Mouse (Mus musculus) MEL (cell line): ENCODE data around the gene Nlgn1. TPM values are rescaled to one million over a fixed set of nuclear protein-coding genes. Genes with fewer than 3 reads are reported as not detected.

Source experiments
- DNase-seq: peaks from one replicate; pipeline ENCODE4 v3.0.0; 2011; ENCODE audit warnings: low read depth, low spot score
- H3K27ac ChIP-seq: 2 replicates; pipeline ENCODE4 v1.5.1; 2012; ENCODE audit warnings: low read depth, mild to moderate bottlenecking, control low read depth, low read length, moderate library complexity; ENCODE audit not compliant: control insufficient read depth
- H3K27me3 ChIP-seq, 2 experiments: fragments of 150-350 bp in 1 of 2; sonication (generic) in 1 of 2; 2 replicates each; pipeline ENCODE4 v1.6.1; 2012; ENCODE audit warnings: low read length in 2 of 2, mild to moderate bottlenecking in 2 of 2, improper control_type of control experiment in 1 of 2, moderate library complexity in 1 of 2; ENCODE audit not compliant: insufficient read depth in 2 of 2, control insufficient read depth in 1 of 2
- H3K36me3 ChIP-seq, 2 experiments: 2 replicates each; pipeline ENCODE4 v1.6.1; 2012 to 2014; ENCODE audit warnings: low read length in 2 of 2, improper control_type of control experiment in 1 of 2, inconsistent platforms in 1 of 2, mild to moderate bottlenecking in 1 of 2; ENCODE audit not compliant: insufficient read depth in 2 of 2, control insufficient read depth in 1 of 2
- H3K4me1 ChIP-seq, 2 experiments: fragments of 150-350 bp in 1 of 2; sonication (generic) in 1 of 2; 2 replicates each; pipeline ENCODE4 v1.6.1; 2012; ENCODE audit warnings: low read length in 2 of 2, improper control_type of control experiment in 1 of 2, mild to moderate bottlenecking in 1 of 2; ENCODE audit not compliant: insufficient read depth in 2 of 2, control insufficient read depth in 1 of 2
- H3K4me3 ChIP-seq, 2 experiments: fragments of 150-350 bp in 1 of 2; sonication (generic) in 1 of 2; 2 replicates each; pipeline ENCODE4 v1.5.1; 2012; ENCODE audit warnings: low read depth in 2 of 2, low read length in 2 of 2, mild to moderate bottlenecking in 2 of 2, moderate library complexity in 2 of 2, control low read depth in 1 of 2, improper control_type of control experiment in 1 of 2; ENCODE audit not compliant: control insufficient read depth in 1 of 2, insufficient read depth in 1 of 2
- H3K79me2 ChIP-seq: 2 replicates; pipeline ENCODE4 v1.6.1; 2012; ENCODE audit warnings: mild to moderate bottlenecking, low read length, moderate library complexity; ENCODE audit not compliant: control insufficient read depth, poor library complexity, insufficient read depth
- H3K9ac ChIP-seq: 2 replicates; pipeline ENCODE4 v1.6.1; 2012; ENCODE audit warnings: low read depth, mild to moderate bottlenecking, control low read depth, low read length, moderate library complexity; ENCODE audit not compliant: control insufficient read depth, poor library complexity, severe bottlenecking
- H3K9me3 ChIP-seq: fragments of 150-350 bp; sonication (generic); replicated peaks from 2 replicates; pipeline ENCODE4 v1.6.1; 2012; ENCODE audit warnings: mild to moderate bottlenecking, low read length, improper control_type of control experiment, moderate library complexity; ENCODE audit not compliant: insufficient read depth
- CHD1 ChIP-seq: IDR thresholded peaks from 2 replicates; pipeline ENCODE4 v1.6.1; 2012; ENCODE audit warnings: low read depth, mild to moderate bottlenecking, inconsistent platforms, low read length, improper control_type of control experiment
- CHD2 ChIP-seq: IDR thresholded peaks from 2 replicates; pipeline ENCODE4 v1.6.1; 2011; ENCODE audit warnings: low read length, improper control_type of control experiment
- E2F4 ChIP-seq: IDR thresholded peaks from 2 replicates; pipeline ENCODE4 v1.6.1; 2011; ENCODE audit warnings: low read depth, low read length, improper control_type of control experiment, borderline replicate concordance
- ELF1 ChIP-seq: IDR thresholded peaks from 2 replicates; pipeline ENCODE4 v1.6.1; 2014; ENCODE audit warnings: low read depth, mild to moderate bottlenecking, inconsistent platforms, low read length, improper control_type of control experiment, moderate library complexity
- EP300 ChIP-seq, 2 experiments: IDR thresholded peaks; 2 replicates each; pipeline ENCODE4 v1.6.1; 2011; ENCODE audit warnings: improper control_type of control experiment in 2 of 2, low read length in 2 of 2, low read depth in 1 of 2, mild to moderate bottlenecking in 1 of 2
- ETS1 ChIP-seq: IDR thresholded peaks from 2 replicates; pipeline ENCODE4 v1.6.1; 2012; ENCODE audit warnings: low read depth, mild to moderate bottlenecking, inconsistent platforms, low read length, improper control_type of control experiment, moderate library complexity
- GABPA ChIP-seq: IDR thresholded peaks from 2 replicates; pipeline ENCODE4 v1.6.1; 2012; ENCODE audit warnings: low read depth, mild to moderate bottlenecking, inconsistent platforms, low read length, improper control_type of control experiment, moderate library complexity
- JUND ChIP-seq: IDR thresholded peaks from 2 replicates; pipeline ENCODE4 v1.6.1; 2011; ENCODE audit warnings: low read depth, mild to moderate bottlenecking, improper control_type of control experiment, low read length
- KAT2A ChIP-seq: conservative IDR thresholded peaks from 2 replicates; pipeline ENCODE4 v1.6.1; 2012; ENCODE audit warnings: low read depth, low read length, improper control_type of control experiment, inconsistent platforms
- MAFK ChIP-seq: IDR thresholded peaks from 2 replicates; pipeline ENCODE4 v1.6.1; 2011; ENCODE audit warnings: low read depth, mild to moderate bottlenecking, low read length, improper control_type of control experiment, borderline replicate concordance
- MAZ ChIP-seq: IDR thresholded peaks from 2 replicates; pipeline ENCODE4 v1.6.1; 2012; ENCODE audit warnings: low read depth, mild to moderate bottlenecking, inconsistent platforms, low read length, improper control_type of control experiment
- MEF2A ChIP-seq: IDR thresholded peaks from 2 replicates; pipeline ENCODE4 v1.6.1; 2014; ENCODE audit warnings: low read depth, mild to moderate bottlenecking, inconsistent platforms, low read length, improper control_type of control experiment; ENCODE audit not compliant: poor library complexity, insufficient replicate concordance, severe bottlenecking; ENCODE audit errors: extremely low read depth
- MXI1 ChIP-seq: IDR thresholded peaks from 2 replicates; pipeline ENCODE4 v1.6.1; 2011; ENCODE audit warnings: mild to moderate bottlenecking, low read depth, low read length, improper control_type of control experiment
- MYC ChIP-seq: IDR thresholded peaks from 2 replicates; pipeline ENCODE4 v1.6.1; 2011; ENCODE audit warnings: low read depth, mild to moderate bottlenecking, low read length, improper control_type of control experiment, moderate library complexity
- NELFE ChIP-seq: IDR thresholded peaks from 2 replicates; pipeline ENCODE4 v1.6.1; 2011; ENCODE audit warnings: low read depth, low read length, improper control_type of control experiment
- NRF1 ChIP-seq: IDR thresholded peaks from 2 replicates; pipeline ENCODE4 v1.6.1; 2014; ENCODE audit warnings: low read depth, mild to moderate bottlenecking, inconsistent platforms, low read length, improper control_type of control experiment, moderate library complexity; ENCODE audit not compliant: poor library complexity, insufficient read depth, severe bottlenecking
- POLR2A ChIP-seq, 2 experiments: IDR thresholded peaks; 2 replicates each; pipeline ENCODE4 v1.6.1; 2011 to 2012; ENCODE audit warnings: low read length in 2 of 2, mild to moderate bottlenecking in 2 of 2, control low read depth in 1 of 2, improper control_type of control experiment in 1 of 2, low read depth in 1 of 2, moderate library complexity in 1 of 2; ENCODE audit not compliant: control insufficient read depth in 1 of 2, insufficient read depth in 1 of 2, poor library complexity in 1 of 2
- POLR2AphosphoS5 ChIP-seq: IDR thresholded peaks from 2 replicates; pipeline ENCODE4 v1.6.1; 2012; ENCODE audit warnings: low read depth, borderline replicate concordance, mild to moderate bottlenecking, inconsistent platforms, low read length, moderate library complexity, mixed read lengths
- RAD21 ChIP-seq: IDR thresholded peaks from 2 replicates; pipeline ENCODE4 v1.6.1; 2011; ENCODE audit warnings: mild to moderate bottlenecking, low read depth, low read length, improper control_type of control experiment
- RCOR1 ChIP-seq: IDR thresholded peaks from 2 replicates; pipeline ENCODE4 v1.6.1; 2012; ENCODE audit warnings: low read depth, mild to moderate bottlenecking, inconsistent platforms, low read length, improper control_type of control experiment
- SIN3A ChIP-seq: IDR thresholded peaks from 2 replicates; pipeline ENCODE4 v1.6.1; 2012; ENCODE audit warnings: low read length, improper control_type of control experiment, inconsistent platforms
- SMC3 ChIP-seq: IDR thresholded peaks from 2 replicates; pipeline ENCODE4 v1.6.1; 2011; ENCODE audit warnings: low read depth, low read length, improper control_type of control experiment
- TAL1 ChIP-seq: IDR thresholded peaks from 2 replicates; pipeline ENCODE4 v1.6.1; 2012; ENCODE audit warnings: mild to moderate bottlenecking, inconsistent platforms, low read length, moderate library complexity, mixed read lengths
- TBP ChIP-seq: IDR thresholded peaks from 2 replicates; pipeline ENCODE4 v1.8.0; 2011; ENCODE audit warnings: low read depth, low read length, improper control_type of control experiment
- TCF12 ChIP-seq: IDR thresholded peaks from 2 replicates; pipeline ENCODE4 v1.6.1; 2014; ENCODE audit warnings: low read depth, mild to moderate bottlenecking, inconsistent platforms, low read length, improper control_type of control experiment, moderate library complexity
- USF1 ChIP-seq: IDR thresholded peaks from 2 replicates; pipeline ENCODE4 v1.6.1; 2014; ENCODE audit warnings: low read depth, mild to moderate bottlenecking, inconsistent platforms, low read length, improper control_type of control experiment, moderate library complexity
- USF2 ChIP-seq, 2 experiments: IDR thresholded peaks; 2 replicates each; pipeline ENCODE4 v1.6.1; 2011 to 2012; ENCODE audit warnings: improper control_type of control experiment in 2 of 2, low read length in 2 of 2, borderline replicate concordance in 1 of 2, inconsistent platforms in 1 of 2, low read depth in 1 of 2, mild to moderate bottlenecking in 1 of 2; ENCODE audit not compliant: insufficient read depth in 1 of 2
- ZKSCAN1 ChIP-seq: IDR thresholded peaks from 2 replicates; pipeline ENCODE4 v1.6.1; 2012; ENCODE audit warnings: low read depth, mild to moderate bottlenecking, inconsistent platforms, low read length, improper control_type of control experiment, moderate library complexity
- ZMIZ1 ChIP-seq: IDR thresholded peaks from 2 replicates; pipeline ENCODE4 v1.6.1; 2012; ENCODE audit warnings: low read depth, mild to moderate bottlenecking, inconsistent platforms, low read length, improper control_type of control experiment, moderate library complexity
- polyA plus RNA-seq, 2 experiments: library from polyadenylated mRNA; stranded (reverse) in 1 of 2; unstranded in 1 of 2; fragments of >175 nt in 1 of 2; fragments of >200 nt in 1 of 2; gene quantifications; 2 replicates each; pipeline versions ENCODE4 v1.2.1 to v1.2.4; 2012; ENCODE audit warnings: low replicate concordance in 2 of 2, low read depth in 1 of 2; ENCODE audit not compliant: insufficient read length in 2 of 2, insufficient read depth in 1 of 2, missing spikeins in 1 of 2
- total RNA-seq: library from RNA; depleted of rRNA; stranded (reverse); fragments of 300-350 nt; gene quantifications from 2 replicates; pipeline ENCODE4 v1.2.3, GENCODE M21; 2012; rRNA removed

Gene Nlgn1
- total RNA-seq (not detected in 2 replicates), polyA plus RNA-seq (not detected)

- H3K36me3 ChIP-seq: no peaks in the 10 kb centered on the region
- no peaks in the 10 kb centered on the region for H3K79me2 ChIP-seq
- no peak within 1 kb of the TSS for H3K9ac ChIP-seq
- no peak for DNase-seq
- TF ChIP-seq ZKSCAN1: no peak
- no peak for TF ChIP-seq POLR2A (IDR thresholded peaks at IDR 0.05; ENCODE audit: control insufficient read depth in 1 of 2, insufficient read depth in 1 of 2, low read depth in 1 of 2, low read length in 2 of 2, poor library complexity in 1 of 2)
- no peak for TF ChIP-seq ELF1
- no peak for TF ChIP-seq JUND
- TF ChIP-seq KAT2A: no peak
- no peak for TF ChIP-seq RAD21
- no peak for TF ChIP-seq MXI1
- TF ChIP-seq SMC3: no peak
- no peak for TF ChIP-seq USF2 (IDR thresholded peaks at IDR 0.05; ENCODE audit: borderline replicate concordance in 1 of 2, insufficient read depth in 1 of 2, low read depth in 1 of 2, low read length in 2 of 2)
- TF ChIP-seq MAFK: no peak
- TF ChIP-seq MYC: no peak
- TF ChIP-seq GABPA: no peak
- TF ChIP-seq NELFE: no peak
- TF ChIP-seq ETS1: no peak
- TF ChIP-seq USF1: no peak
- TF ChIP-seq TAL1: no peak
- TF ChIP-seq SIN3A: no peak
- TF ChIP-seq CHD2: no peak
- TF ChIP-seq RCOR1: no peak
- TF ChIP-seq TBP: no peak
- H3K9me3 ChIP-seq: no peaks in the 10 kb centered on the region
- H3K4me3 ChIP-seq: no peak within 1 kb of the TSS
- H3K27me3 ChIP-seq: no peaks in the 10 kb centered on the region; a peak in 1 of 4 replicates
- no peaks in the 10 kb centered on the region for H3K4me1 ChIP-seq
- no peak within 1 kb of the TSS for H3K27ac ChIP-seq
Measured at GRCm38 (mm10) chr3:26332400-26333238, at the start of gene Nlgn1. Nlgn1 (minus strand) TSS chr3:26332460.

- Histone ChIP-seq H3K27ac (no peak overlapping the region), H3K4me3 (no peak overlapping the region), H3K9me3 (no peaks in the 10 kb centered on the region), H3K36me3 (no peaks in the 10 kb centered on the region), H3K27me3 (peaks cover 0 to 2% of the 10 kb centered on the region in 2 experiments; a peak in 1 of 4 replicates), H3K79me2 (no peaks in the 10 kb centered on the region), H3K9ac (no peak overlapping the region), H3K4me1 (no peaks in the 10 kb centered on the region)
- no peak for DNase-seq
- TF ChIP-seq JUND (no peak), EP300 (IDR thresholded peaks at IDR 0.05; ENCODE audit: low read depth in 1 of 2, low read length in 2 of 2) (no peak), ETS1 (no peak), ZKSCAN1 (no peak), KAT2A (no peak), NRF1 (no peak), RAD21 (no peak), MAZ (no peak), E2F4 (no peak), TCF12 (no peak), ZMIZ1 (no peak), TAL1 (no peak), CHD1 (no peak), MEF2A (no peak), POLR2AphosphoS5 (no peak)
Measured at GRCm38 (mm10) chr3:26378272-26378671, 46.0 kb upstream of the Nlgn1 start.
